Mouse (Mus musculus): ENCODE measurements around the gene Ranbp10.

- TF ChIP-seq CTCF (IDR thresholded peaks at IDR 0.05) (no peak), EP300 (IDR thresholded peaks at IDR 0.05; ENCODE audit: insufficient read depth, low read depth, low read length) (no peak)
Measured at GRCm38 (mm10) chr8:105874301-105874700, 47.2 kb upstream of the Ranbp10 start.
